Mouse (Mus musculus) testis, postnatal 14 days (tissue): ENCODE results near the gene Ccdc146.
"Not testable (repeated sequence)": the region's sequence is repeated elsewhere in the genome, so short reads cannot be mapped to it uniquely, and the experiment has no call there.

Experiments used
- DNase-seq: peaks from one replicate; pipeline ENCODE4 v3.0.0; 2021; ENCODE audit warnings: low spot score

The Ccdc146 gene

DNA sequence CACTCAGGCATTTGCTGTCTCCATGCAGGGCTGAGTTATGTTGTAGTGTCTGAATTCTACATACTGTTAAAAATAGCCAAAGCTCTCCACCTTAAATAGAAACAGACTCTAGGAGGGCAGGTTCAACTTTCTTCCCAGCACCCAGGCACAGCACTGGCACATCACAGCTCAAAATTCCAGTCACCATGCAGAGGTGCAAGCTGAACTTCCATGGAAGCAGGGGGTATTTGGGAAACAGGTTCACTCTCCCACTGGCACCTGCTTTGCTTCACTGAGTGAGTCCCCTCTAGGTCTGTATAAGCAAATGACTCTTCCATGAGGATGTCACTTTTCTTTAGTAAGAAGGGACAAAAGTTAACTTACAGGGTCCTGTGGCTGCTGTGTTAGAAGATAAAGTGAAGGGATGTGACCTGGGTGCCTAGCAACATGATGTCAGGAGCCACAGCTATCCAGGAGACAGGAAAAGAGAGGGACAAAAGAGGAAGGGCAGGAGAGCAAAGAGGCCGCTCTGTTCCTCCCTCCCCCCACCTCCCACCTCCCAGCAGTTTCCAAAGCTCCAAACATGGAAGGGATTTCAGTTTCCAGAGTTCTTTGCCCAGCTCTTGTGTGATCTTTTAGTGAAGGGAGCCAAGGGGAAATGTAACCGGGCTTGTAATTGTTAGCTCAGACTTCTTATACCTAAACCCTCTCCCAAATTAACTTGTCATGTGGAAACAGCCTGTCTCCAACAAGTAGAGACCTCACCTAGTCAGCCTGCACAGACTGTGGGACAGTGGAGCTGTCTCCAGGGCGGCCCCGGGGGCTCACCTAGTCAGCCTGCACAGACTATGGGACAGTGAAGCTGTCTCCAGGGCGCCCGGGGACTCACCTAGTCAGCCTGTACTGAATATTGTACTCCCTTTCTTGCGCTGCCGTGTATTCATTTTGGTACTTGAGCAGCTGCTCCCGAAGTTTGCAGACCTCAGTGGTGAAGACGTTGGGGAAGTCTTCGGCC, 94.5 kb downstream of the Ccdc146 start:
- DNase-seq = no peak

DNA sequence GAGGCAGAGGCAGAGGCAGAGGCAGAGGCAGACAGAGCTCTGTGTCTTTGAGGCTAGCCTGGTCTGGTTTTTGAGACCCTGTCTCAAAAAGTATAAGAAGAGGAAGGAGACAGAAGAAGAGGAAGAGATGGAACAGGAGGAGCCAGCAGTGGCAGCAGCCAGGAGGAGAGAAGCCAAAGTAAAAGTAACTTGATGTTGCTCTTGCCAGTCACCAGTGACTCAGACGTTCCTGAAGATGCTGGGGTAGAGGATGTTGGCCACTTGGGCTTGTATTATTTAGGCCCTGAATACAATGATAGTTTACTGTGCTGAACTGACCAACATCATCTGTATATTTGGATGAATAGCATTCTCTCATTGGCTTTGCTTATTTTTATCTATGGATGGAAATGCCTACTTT, 95.9 kb downstream of the Ccdc146 start:
- no peak for DNase-seq

DNA sequence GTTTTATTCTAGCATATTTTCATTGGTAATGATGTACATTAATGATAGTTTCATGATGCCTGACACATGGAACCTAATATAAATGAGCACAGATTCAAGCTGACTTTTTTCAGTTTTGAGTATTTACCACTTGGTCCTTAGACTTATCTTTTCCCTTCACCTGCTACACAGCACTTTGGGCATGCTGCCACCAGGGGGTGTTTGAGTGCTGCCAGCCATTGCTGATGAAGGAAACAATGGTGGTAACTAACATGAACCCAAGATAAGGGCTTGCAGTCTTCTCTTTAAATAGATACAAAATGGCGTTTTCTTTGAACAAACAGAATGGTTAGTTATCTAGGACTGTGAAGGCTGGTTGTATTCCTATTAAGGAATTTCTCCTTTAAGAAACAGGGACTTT, 98.0 kb downstream of the Ccdc146 start:
- peak; percentile 33 for DNase-seq

DNA sequence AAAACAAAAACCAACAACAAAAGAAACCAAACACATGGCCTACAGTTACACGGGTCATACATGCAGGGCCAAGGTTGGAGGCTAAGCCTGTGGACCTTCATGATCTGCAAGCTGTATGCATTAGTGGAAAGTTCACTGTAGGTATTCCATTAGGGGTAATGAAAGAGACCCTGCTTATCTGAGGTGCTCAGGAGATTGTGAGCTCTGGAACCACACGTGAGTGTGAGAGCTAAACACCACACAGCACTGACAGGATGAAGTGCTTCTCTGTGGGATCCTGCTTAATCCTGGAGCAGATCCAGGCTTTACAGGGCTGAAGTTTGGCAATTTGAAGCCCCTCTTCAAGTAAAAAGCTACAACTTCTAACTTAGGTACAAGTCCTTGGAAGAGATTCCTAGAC, 104.3 kb downstream of the Ccdc146 start:
- DNase-seq = no peak

DNA sequence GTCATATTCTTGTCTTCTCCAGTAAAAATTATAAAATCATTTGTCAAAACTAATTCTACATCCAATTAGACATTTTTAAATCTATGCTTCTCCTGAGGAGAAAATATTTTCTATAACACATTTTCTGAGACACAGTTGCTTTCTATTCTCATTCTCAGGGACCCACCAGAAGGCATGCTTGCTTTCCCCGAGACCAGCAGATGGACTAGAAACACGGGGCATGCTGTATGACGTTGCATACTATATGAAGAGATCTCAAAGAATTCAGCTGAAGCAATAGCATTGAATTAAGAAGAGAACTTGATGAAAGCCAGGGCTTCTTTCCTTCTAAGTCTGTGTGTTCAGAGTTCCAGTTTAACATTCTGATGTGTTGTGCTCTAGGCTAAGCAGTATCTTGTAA, 109.8 kb downstream of the Ccdc146 start:
- DNase-seq = no peak

DNA sequence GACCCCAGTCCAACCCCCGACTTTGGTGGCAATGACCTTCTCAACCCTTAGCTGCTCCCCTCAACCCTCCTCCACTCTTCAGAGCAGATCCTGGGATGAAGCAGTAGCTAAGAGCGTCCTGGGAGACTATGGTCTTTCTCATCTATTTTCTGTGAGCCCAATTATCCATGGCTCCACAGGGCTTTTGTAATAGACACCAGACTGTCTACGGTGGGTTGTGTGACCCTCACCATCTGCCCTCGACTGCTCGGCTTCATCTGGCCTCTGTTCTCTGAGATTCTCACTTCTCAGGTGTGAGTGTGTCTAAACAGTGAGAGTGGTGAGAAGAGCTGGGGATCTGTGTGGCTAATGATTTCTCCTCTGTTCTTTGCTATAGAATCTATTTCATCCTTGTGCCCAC, 117.3 kb downstream of the Ccdc146 start:
- no peak for DNase-seq

DNA sequence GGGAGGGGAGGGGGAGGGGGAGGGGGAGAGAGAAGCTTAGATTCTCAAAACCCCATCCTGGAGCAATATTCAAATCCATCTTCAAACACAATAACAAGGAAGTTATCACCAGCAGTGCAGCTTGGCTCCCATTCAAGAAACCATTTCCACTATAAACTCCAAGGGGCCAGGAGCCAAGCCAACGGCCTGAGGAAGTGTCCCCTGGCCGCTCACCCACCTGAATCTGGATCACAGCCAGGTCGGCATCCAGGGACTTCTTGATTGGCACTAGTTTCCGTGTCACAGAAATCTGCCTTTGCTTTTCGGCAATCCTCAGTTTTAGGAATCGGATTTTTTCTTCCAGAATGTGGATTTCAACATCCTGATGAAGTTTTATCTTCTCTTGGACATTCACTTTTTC, 123.5 kb downstream of the Ccdc146 start:
- no peak for DNase-seq

DNA sequence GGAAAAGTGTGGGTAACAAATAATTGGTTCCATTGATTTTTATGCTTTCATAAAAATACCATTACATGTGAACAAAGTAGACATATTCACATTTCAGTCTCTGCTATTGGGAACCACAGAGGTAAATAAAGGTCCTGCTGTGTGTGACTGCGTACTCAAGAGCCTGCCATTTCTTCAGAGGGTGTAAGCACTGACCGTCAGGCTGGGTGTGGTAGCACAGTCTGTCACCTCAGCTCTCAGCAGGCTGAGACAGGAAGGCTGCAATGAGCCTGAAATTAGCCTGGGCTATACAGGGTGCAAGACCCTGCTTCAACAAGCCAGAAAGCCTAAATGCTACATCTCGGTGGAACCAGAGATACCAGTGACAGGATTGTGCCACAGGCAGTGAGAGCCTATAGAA, 124.4 kb downstream of the Ccdc146 start:
- no peak for DNase-seq

DNA sequence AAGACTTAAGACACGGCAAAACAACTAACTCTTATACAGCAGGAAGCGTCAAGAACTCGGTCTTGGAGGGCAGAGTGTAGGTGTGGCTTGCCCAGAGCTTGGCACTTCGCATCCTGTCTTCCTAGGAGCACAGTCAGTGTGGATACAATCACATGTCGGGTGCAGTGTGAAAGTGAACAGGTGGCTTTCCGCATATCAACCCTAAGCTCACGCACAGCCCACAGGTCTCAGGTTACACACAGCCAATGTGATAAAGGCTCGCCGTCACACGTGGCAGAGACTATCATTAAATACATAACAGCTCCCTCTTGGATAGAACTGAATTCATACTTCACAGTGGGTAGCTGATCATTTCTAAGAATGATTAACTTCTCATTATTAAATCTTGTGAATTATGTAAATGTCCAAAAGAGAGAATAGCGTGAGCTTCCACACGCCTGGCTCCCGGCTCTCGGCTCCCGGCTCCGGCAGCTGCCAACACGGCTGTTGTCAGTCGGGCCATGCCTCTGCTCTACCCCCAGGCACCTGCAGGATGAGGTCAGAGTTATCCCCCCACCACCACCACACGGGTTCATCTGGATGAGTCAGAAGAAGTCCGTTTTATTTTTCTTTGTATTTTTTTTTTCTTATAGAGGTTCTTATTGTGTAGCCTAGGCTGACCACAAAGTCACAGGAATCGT, 125.3 kb downstream of the Ccdc146 start:
- no peak for DNase-seq

DNA sequence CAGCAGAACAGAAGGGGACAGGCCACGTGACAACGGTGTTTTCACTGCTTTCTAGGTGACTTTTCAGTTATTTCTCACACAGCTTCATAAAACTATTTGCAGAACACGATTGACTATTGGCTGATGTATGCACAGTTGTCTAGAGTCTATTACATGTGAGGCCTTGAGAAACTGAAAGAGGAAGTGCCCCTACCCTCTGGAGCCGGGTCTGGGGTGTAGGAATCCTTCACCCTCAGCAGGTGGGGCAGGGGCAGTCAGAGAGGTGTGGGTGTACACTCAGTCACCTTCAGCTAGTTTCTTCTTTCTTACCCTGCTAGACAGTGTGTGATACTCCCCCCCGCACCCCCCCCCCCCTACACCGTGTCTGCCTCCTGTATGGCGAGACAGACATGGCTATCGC, 128.8 kb downstream of the Ccdc146 start:
- DNase-seq = no peak

DNA sequence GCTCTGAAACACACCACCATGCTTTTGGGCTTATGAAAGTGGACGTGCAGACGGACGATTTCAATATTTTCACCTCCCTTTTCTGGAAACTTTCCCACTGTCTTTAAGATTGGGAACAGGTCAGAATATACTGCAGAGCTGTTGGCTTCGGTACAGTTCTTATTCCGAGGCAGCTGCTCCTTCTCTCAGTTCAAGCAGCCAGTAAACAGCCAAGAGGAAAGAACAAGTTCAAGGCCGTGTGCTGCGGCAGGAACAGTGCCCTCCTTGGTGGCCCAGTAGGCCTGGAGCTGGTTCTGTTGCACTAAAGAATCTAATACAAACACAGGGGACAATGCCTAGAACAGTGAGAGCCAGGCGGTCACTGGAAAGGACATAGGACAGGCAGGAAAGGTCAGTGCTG, 133.9 kb downstream of the Ccdc146 start:
- DNase-seq = peak; percentile 48

DNA sequence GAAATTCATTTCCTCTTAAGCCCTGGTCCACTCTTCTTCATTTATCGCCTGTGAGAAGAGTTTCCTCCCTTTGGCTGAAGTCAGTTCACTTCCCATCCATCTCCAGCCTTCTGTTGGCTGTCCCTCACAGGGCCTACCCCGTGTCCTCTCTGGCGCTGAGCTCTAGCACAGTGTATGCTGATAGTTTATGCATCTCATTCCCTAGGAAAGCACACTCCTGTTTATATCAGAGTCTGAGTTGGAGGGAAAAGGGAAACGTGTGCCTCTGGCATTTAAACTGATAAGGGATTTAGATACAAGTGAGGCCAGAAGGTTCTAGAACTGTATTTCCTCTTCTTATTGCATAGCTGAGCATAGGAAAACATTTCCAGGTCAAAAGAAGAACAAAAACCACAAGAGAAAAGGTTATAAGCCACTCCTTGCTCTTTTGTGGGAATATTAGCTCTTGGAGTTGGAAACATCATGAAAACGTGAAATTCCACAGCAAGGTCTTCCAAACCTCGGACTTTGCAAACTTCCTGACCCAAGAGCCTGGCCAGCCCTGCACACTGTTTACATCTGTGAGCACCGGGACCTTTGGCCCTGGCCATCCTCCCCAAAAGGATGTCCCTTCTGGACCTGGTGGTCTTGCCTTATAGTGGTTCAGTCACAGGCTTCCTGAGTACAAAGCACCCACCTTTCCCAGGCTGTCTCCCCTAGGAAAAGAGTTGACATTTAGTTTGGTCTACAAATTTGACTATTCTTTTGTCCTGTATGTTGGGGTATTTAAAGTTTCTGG, 135.6 kb downstream of the Ccdc146 start:
- no peak for DNase-seq

DNA sequence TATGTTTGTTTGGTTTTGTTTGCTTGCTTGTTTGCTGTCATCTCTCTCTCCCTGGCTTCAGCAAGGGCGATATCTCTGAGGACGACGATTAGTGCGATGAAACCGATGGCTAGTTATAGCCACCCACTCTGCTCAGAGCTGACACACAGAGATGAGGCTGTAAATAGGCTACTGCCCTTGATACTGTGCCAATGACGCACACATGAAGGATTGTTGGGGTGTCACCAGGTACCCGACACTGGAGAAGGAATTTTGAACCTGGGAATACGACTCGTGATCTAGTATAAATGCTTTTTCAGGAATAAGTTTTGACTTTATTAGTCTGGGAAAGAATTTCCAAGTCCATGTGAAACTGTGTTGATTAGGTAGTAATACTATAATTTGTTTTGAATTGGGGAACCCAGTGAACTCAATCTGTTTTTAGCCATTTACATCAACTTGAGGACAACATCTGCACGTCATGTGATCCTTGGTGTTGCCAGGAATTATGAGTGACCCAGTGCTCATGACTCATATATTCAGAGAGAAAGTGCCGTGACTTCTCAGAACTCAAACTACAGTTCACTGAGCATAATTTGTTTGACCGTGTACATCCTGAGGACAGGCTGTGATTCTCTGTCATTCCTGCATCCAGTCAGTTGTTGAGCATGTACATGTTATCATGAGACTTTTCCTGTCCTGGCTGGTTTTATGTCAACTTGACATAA, 141.0 kb downstream of the Ccdc146 start:
- no peak for DNase-seq

DNA sequence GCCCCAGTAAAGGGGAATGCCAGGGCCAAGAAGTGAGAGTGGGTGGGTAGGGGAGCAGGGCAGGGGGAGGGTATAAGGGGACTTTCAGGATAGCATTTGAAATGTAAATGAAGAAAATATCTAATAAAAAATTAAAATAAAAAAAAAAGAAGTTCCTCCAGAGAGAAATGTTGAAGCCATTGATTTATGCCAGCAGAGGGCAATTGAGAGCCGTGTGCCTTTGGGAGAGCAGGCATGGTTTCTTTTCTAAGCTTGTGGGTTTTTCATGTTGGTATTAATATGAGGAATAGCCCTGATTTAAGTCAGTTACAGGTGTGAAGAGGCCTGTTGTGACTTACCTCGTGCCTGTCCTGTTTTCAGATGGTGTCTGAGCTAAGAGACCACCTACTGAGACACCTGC, 146.8 kb downstream of the Ccdc146 start:
- DNase-seq = not testable (repeated sequence)

DNA sequence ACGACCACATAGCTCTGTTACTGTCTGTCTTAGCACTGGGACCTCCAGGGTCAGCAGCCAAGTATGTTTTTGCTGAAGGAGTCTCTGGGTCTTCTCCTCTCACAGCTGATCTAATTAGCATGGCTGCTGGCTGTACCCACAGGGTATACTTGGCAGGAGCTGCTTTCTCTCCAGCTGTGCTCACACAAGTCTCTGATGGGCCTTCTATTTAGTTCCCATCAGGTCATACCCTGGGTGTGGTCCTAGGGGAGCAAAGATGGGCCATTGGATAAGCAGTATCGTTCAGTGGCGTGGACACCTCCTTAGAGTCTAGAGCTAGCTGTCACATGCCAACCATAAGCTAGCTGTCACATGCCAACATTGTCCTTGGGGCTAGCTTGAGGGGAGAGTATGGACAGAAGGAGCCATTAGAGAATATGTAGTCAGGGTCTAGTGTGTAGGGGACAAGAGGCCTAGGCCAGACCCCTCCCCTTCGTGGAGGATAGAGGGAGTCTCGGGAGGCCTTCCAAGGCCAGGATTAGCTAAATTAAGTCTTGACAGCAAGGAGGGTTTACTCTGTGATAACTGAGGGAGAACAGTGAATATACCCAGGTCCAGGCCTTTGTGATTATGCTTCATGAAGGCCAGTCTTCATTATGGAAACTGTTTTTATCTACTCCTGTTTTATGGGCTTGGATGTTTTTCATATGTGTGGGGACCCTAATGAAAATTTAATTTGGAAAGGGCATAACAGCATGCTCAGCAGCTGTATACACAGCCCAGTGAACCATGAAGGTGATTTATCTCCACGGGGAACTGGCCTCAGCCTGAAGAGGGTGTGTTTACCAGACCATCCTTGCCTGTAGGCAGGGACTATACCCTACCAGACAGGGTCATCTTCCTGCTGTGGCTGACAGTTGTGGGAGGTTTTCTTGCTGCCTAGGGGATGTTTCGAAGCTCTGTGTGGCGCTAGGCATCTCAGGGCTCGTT, 152.8 kb downstream of the Ccdc146 start:
- DNase-seq = no peak

DNA sequence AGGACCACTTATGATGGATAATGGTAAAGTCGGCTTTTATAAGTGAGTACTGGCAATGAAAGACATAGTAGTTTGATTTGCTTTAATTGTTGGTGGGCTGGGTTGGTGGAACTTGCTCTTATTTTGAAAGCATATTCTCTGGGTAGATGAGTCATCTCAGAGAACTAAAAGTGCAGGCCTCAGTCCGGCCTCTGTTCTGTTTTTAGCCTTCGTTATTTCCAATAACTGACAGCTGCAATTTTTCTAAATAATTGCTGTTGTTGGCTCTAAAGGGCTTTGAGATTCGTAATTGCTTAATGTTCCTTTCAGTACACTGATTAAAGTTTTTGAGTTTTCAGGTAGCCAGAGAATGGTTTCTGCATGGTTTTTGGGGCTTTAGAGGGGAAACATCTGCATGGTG, 153.7 kb downstream of the Ccdc146 start:
- DNase-seq = no peak

DNA sequence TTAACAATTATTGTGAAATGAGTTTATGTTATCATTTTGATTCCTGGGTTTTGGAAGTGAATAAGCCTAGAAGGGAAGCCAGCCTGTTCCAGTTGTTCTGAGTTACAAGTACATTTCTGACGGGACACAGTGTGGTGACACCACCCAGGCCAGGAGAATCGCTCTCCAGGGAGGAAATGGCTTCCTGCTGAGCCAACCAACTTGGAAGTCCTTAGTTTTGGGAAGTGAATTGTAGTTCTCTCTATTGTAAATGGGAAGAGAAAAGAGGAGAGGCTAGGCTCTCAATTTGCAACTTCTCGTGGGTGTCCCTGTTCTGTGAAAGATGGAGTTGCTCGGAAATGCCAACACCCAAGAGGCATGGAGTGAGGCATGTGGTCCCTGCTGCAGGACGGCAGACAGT, 155.0 kb downstream of the Ccdc146 start:
- DNase-seq = no peak

DNA sequence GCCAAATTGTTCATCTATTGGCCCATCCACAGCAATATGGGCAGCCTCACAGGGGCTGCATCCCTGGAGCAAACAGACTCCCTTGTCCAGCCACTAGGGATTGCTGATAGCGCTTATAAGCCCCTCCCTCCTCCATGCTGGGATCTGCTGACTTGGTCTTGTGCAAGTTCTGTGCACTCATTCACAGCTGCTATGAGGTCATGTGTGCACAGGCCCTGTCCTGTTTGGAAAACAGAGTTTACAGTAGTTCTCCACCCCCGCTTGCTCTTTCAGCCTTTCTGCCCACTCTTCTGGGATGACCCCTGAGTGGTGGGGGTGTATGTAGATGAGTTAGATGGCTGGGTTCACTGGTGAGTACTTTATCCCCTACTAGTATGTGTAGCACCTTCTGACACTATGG, 157.4 kb downstream of the Ccdc146 start:
- DNase-seq = no peak

DNA sequence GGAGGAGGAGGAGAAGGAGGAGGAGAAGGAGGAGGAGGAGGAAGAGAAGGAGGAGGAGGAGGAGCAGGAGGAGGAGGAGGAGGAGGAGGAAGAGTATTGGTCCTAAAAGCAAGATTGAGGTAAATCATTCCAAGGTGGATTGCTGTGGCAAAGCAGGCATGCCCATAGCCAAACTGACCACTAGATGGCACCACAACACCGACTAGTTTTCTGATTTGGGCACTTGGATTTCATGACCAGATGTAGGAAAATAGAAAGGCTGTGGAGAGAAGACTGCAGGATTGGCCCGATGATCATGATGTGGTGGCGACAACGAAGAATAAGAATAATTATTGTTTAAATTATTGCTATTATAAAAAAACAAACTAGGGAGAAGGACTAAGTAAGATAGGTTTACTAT, 159.4 kb downstream of the Ccdc146 start:
- DNase-seq = peak; percentile 54

DNA sequence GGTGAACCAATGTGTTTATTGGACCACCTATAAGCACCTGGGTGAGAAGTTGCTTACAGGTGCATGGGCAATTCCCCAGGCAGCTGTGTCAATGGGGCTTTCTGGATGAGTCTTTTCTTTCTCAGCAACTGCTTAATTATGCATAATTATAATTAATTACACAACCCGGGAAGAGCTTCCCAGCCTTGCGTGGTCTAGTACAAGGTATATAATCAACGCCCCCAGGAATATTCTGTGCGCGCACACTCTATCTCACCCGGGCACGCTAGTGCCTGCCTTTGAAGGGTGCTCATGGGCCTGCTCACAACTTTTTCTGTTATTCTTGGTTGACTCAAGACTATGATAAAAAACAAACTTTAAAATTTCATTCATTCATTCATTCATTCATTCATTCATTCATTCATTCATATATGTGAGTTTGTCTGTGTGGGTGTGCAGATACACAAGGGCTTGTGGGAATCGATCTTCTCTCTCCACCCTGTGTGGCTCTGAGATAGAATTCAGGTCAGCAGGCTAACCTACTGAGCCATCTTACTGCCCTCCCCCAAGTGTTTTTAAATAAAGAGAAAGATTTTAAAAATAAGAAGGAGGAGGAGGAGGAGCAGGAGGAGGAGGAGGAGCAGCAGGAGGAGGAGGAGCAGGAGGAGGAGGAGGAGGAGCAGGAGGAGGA, 160.0 kb downstream of the Ccdc146 start:
- DNase-seq = no peak
